Mouse (Mus musculus) small intestine, adult 2 months (tissue): ENCODE data around the gene Macrod1. TPM values are rescaled to one million over a fixed set of nuclear protein-coding genes. Genes with fewer than 3 reads are reported as not detected.

Experiments used
- H3K27ac ChIP-seq: fragments of 200-500 bp; 2 replicates; pipeline ENCODE4 v1.5.1; 2012; ENCODE audit warnings: low read depth, low read length, control low read depth, inconsistent platforms; ENCODE audit not compliant: insufficient read depth
- H3K27me3 ChIP-seq: fragments of 200-500 bp; 2 replicates; pipeline ENCODE4 v1.6.1; 2012; ENCODE audit warnings: mild to moderate bottlenecking, moderate library complexity, low read length, inconsistent platforms; ENCODE audit not compliant: control insufficient read depth, insufficient read depth
- H3K36me3 ChIP-seq: fragments of 200-500 bp; 2 replicates; pipeline ENCODE4 v1.6.1; 2012; ENCODE audit warnings: mild to moderate bottlenecking, low read length, control low read depth, inconsistent platforms; ENCODE audit not compliant: control insufficient read depth, insufficient read depth
- H3K4me1 ChIP-seq: fragments of 200-500 bp; 2 replicates; pipeline ENCODE4 v1.6.1; 2012; ENCODE audit warnings: low read length, inconsistent platforms, mixed read lengths; ENCODE audit not compliant: control insufficient read depth, insufficient read depth, insufficient read length
- H3K4me3 ChIP-seq: fragments of 200-500 bp; 2 replicates; pipeline ENCODE4 v1.5.1; 2012; ENCODE audit warnings: low read depth, mild to moderate bottlenecking, control low read depth, inconsistent platforms, low read length, moderate library complexity
- CTCF ChIP-seq: fragments of 200-500 bp; IDR thresholded peaks from 2 replicates; pipeline ENCODE4 v1.5.1; 2012; ENCODE audit warnings: low read depth, mild to moderate bottlenecking, control low read depth, inconsistent platforms, low read length, moderate library complexity, mixed read lengths; ENCODE audit not compliant: insufficient replicate concordance, insufficient read length; ENCODE audit errors: extremely low read depth
- POLR2A ChIP-seq: fragments of 200-500 bp; IDR thresholded peaks from 2 replicates; pipeline ENCODE4 v1.6.1; 2012; ENCODE audit warnings: low read depth, mild to moderate bottlenecking, control low read depth, inconsistent platforms, low read length, moderate library complexity
- WGBS: fragments of 180-500 bp; shearing (Covaris S2); methylation state at CpG from one replicate; pipeline ENCODE4 v1.1.7; 2018; 5-methylcytosine and 5-hydroxymethylcytosine counted together
- polyA plus RNA-seq: library from polyadenylated mRNA; depleted of rRNA; stranded (reverse); fragments of >200 nt; gene quantifications from 2 replicates; pipeline ENCODE4 v1.2.3, GENCODE M21; 2012

The Macrod1 gene
- polyA plus RNA-seq, 1 experiment, result 37.2 TPM

- H3K36me3 ChIP-seq, result no peaks in the 10 kb centered on the region
- no peaks in the 10 kb centered on the region for H3K27me3 ChIP-seq
- no peak overlapping the region for H3K27ac ChIP-seq
- H3K4me1 ChIP-seq, result peaks cover 14% of the 10 kb centered on the region
- TF ChIP-seq CTCF (no peak), POLR2A (peak; percentile 26; the same call in 1 of the 2 replicates)
- WGBS, result under 1% methylated on average over 20 of the region's 20 CpGs
- peak overlapping the region; percentile 50 for H3K4me3 ChIP-seq
These were observed 87.2 kb downstream of the Macrod1 start for GRCm38 (mm10) chr19:7143854-7144253.

- 66% methylated on average over 3 of the region's 3 CpGs for WGBS
- H3K36me3 ChIP-seq, result no peaks in the 10 kb centered on the region
- H3K4me3 ChIP-seq, result no peak overlapping the region
- TF ChIP-seq POLR2A (no peak), CTCF (no peak)
- no peak overlapping the region for H3K27ac ChIP-seq
- peaks cover 14% of the 10 kb centered on the region for H3K4me1 ChIP-seq
- H3K27me3 ChIP-seq, result no peaks in the 10 kb centered on the region
These were observed 87.8 kb downstream of the Macrod1 start for GRCm38 (mm10) chr19:7144458-7144857.

DNA sequence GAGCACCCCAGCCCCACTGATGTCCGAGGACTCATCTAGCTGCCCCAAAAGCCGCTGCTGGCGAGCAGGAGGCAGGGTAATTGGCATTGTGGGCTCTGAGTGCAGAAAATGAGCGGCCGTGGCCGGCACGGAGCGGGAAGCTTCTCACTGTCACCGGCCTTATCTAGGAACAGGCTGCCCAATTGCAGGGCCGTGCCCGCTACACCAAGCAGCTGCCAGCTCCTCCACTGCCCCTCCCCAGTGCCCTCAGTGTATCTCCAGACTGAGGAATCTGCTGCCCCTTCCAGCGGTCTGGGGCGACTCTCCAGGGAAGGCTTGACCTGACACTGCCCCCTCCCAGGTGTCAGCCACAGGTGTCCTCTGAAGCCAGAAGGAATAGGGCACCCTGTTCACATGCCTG, 89.8 kb downstream of the Macrod1 start:
- Histone ChIP-seq H3K4me3 (no peak overlapping the region), H3K27me3 (no peaks in the 10 kb centered on the region), H3K4me1 (peaks cover 14% of the 10 kb centered on the region), H3K36me3 (no peaks in the 10 kb centered on the region), H3K27ac (no peak overlapping the region)
- 81% methylated on average over 13 of the region's 13 CpGs for WGBS
- no peak for TF ChIP-seq CTCF
- no peak for TF ChIP-seq POLR2A

DNA sequence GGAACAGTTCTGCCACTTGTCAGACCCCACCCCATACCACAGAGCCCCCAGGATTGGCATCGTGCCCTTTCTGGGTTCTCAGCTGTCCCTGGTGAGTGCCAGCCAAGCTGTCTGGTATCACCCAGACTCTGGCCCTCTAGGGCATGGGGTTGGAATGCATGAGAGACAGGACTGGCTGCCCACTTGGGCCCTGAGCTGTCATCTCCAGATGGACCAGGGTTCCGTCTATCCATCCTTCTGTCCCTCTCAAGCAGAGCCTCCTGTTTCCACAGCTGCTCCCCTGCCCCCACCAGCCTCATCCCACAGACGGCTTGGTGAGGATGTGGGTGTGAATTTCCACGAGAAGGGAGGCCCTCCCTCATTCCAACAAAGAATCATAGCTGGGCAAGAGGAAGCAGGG, 91.5 kb downstream of the Macrod1 start:
- Histone ChIP-seq H3K4me1 (peaks cover 14% of the 10 kb centered on the region), H3K4me3 (no peak overlapping the region), H3K27ac (no peak overlapping the region), H3K36me3 (no peaks in the 10 kb centered on the region), H3K27me3 (no peaks in the 10 kb centered on the region)
- TF ChIP-seq CTCF (no peak), POLR2A (no peak)
- 61% methylated on average over 4 of the region's 4 CpGs for WGBS

DNA sequence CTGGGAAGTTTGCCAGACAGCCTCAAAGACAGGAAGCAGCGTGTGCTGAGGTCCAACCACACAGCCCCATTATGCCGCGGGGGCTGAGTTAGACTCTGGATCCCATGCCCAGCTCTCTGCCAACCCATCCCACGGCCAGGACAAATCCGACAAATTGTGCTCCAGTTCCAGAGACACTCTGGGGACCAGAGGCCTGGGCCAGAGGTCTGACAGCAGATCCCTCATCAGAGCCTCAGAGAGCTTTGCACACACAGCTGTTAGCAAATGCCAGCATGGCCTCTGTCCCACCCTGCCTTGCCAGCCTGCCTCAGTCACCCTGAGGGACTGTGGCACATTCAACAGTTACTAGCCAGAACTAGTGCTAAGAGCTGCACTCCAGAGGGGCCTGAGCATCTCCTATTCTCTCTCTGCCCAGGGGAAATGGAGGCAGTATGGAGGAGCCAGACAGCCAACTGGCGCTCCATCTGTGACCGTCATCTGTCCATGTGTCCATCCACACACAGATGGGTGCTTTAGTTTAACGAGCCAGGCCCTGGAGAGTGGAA, 92.0 kb downstream of the Macrod1 start:
- H3K4me1 ChIP-seq, result peaks cover 16% of the 10 kb centered on the region
- TF ChIP-seq POLR2A (no peak), CTCF (no peak)
- no peaks in the 10 kb centered on the region for H3K36me3 ChIP-seq
- no peak overlapping the region for H3K4me3 ChIP-seq
- no peak overlapping the region for H3K27ac ChIP-seq
- WGBS, result 75% methylated on average over 8 of the region's 8 CpGs
- H3K27me3 ChIP-seq, result no peaks in the 10 kb centered on the region

- Histone ChIP-seq H3K4me3 (no peak overlapping the region), H3K27ac (no peak overlapping the region), H3K4me1 (peaks cover 12% of the 10 kb centered on the region), H3K36me3 (no peaks in the 10 kb centered on the region), H3K27me3 (no peaks in the 10 kb centered on the region)
- WGBS, result 87% methylated on average over 7 of the region's 7 CpGs
- no peak for TF ChIP-seq CTCF
These were observed 92.6 kb downstream of the Macrod1 start for GRCm38 (mm10) chr19:7149158-7149685.

GRCm38 (mm10) chr19:7151300-7151926, 94.8 kb downstream of the Macrod1 start:
- no peak for TF ChIP-seq CTCF
- no peak for TF ChIP-seq POLR2A
- H3K4me1 ChIP-seq, result peaks cover 11% of the 10 kb centered on the region
- H3K27ac ChIP-seq, result no peak overlapping the region
- no peaks in the 10 kb centered on the region for H3K36me3 ChIP-seq
- H3K4me3 ChIP-seq, result no peak overlapping the region
- H3K27me3 ChIP-seq, result no peaks in the 10 kb centered on the region
- WGBS, result 91% methylated on average over 7 of the region's 7 CpGs
